Mouse (Mus musculus) C2C12 (cell line): ENCODE data around the gene Tigit.

ENCODE experiments used
- CEBPB ChIP-seq: IDR thresholded peaks from one replicate; pipeline ENCODE4 v1.6.1; 2011; ENCODE audit warnings: low read depth, mild to moderate bottlenecking, control low read depth, moderate library complexity
- CTCF ChIP-seq: IDR thresholded peaks from one replicate; pipeline ENCODE4 v1.5.1; 2011; ENCODE audit not compliant: control insufficient read depth, insufficient read depth, insufficient read length
- FOSL1 ChIP-seq: IDR thresholded peaks from one replicate; pipeline ENCODE4 v1.8.0; 2011; ENCODE audit warnings: mild to moderate bottlenecking, low read length; ENCODE audit not compliant: poor library complexity, insufficient read depth, severe bottlenecking
- MAX ChIP-seq: IDR thresholded peaks from one replicate; pipeline ENCODE4 v1.6.1; 2011; ENCODE audit warnings: mild to moderate bottlenecking, control low read depth
- MYOD1 ChIP-seq: IDR thresholded peaks from one replicate; pipeline ENCODE4 v1.6.1; 2011; ENCODE audit warnings: low read depth; ENCODE audit not compliant: control insufficient read depth, insufficient read length
- USF1 ChIP-seq: IDR thresholded peaks from one replicate; pipeline ENCODE4 v1.6.1; 2011; ENCODE audit warnings: low read depth, mild to moderate bottlenecking, control low read depth, moderate library complexity

DNA sequence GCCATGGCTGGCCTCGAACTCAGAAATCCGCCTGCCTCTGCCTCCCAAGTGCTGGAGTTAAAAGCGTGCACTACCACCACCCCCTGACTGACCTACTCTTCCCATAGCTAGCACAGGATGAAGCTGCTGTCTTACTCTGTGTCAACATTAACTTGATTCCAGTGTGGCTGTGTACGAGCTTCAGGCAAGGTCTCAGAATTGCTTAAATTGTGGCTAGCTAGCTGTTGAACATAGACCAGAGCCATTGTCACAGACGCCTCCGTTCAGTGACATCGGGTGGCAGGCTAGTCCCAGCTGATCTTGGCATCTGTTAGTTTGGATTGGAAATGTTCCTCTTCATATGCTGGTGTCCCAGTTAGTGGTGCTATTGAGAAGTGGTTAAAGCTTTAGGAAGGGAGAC is 47.4 kb upstream of the Tigit start:
- TF ChIP-seq CTCF (no peak), MAX (no peak), MYOD1 (no peak), CEBPB (no peak), USF1 (no peak), FOSL1 (no peak)
